Mouse (Mus musculus) liver, postnatal 0 days (tissue): ENCODE data around the gene Inhbe.

ENCODE experiments used
- CTCF ChIP-seq: sonication (generic); IDR thresholded peaks from 2 replicates; pipeline ENCODE4 v1.5.1; 2016; ENCODE audit warnings: antibody characterized with exemption, low read depth
- EP300 ChIP-seq: IDR thresholded peaks from 2 replicates; pipeline ENCODE4 v1.6.1; 2016; ENCODE audit warnings: antibody characterized with exemption, low read depth, mild to moderate bottlenecking

- TF ChIP-seq CTCF = no peak
- no peak for TF ChIP-seq EP300
Observed at GRCm38 (mm10) chr10:127352766-127353165, 1.4 kb downstream of the Inhbe start.
